Mouse (Mus musculus) cortical plate, adult 2 months (tissue): ENCODE data around the gene Wdr38.
A peak's percentile ranks its signal among the peaks of the same experiment; 100 is the strongest.

ENCODE experiments used
- CTCF ChIP-seq: fragments of 200-500 bp; IDR thresholded peaks from 2 replicates; pipeline ENCODE4 v1.5.1; 2011; ENCODE audit warnings: mild to moderate bottlenecking, control low read depth, low read length; ENCODE audit not compliant: insufficient read depth; ENCODE audit errors: extremely low read depth
- POLR2A ChIP-seq: fragments of 200-500 bp; IDR thresholded peaks from 2 replicates; pipeline ENCODE4 v1.6.1; 2011; ENCODE audit warnings: mild to moderate bottlenecking, low read length, control low read depth; ENCODE audit not compliant: insufficient read depth; ENCODE audit errors: extremely low read depth

DNA sequence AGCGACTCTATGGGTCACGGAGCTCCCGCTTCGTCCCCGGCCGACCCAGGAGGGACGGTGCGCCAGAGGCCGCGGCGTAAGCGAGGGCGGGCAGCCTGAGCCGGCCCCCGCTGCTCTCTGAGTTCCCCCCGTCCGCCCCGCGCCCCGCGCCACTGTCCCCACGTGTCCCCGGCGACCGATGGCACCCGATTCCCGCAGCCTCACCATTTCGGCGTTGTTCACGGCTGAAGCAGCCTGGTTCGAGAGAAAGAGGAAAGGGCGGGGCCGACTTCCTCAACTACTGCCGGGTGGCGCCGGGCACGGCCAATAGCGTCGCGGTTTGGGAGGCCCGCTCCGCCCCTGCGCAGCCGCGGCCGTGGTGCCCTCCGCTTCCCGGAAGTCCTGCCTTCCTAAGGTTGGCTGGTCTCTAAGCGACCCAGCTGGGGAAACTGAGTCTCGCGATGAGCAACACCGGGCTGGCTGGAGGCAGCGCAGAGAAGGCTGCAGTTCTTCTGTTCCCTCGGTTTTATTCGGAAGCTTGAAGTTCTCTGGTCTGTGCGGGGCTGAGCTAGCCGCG is 7.7 kb downstream of the Wdr38 start, which contains the start of gene Arpc5l:
- TF ChIP-seq POLR2A (peak; percentile 49; the same call in 1 of the 2 replicates), CTCF (no peak)
